Mouse (Mus musculus) intestine, embryonic 16.5 days (tissue): ENCODE results near the gene Lpin2. TPM values are rescaled to one million over a fixed set of nuclear protein-coding genes. Genes with fewer than 3 reads are reported as not detected.

Experiments used
- ATAC-seq: fragments of 200-750 bp; cut with Nextera tagmentation; 2 replicates; pipeline ENCODE4 v1.8.0; 2017; ENCODE audit warnings: moderate TSS enrichment, moderate library complexity
- H3K27ac ChIP-seq: fragments of 300-500 bp; sonication (generic); 2 replicates; pipeline ENCODE4 v1.5.1; 2014; ENCODE audit warnings: mild to moderate bottlenecking, low read length
- H3K27me3 ChIP-seq: fragments of 300-500 bp; sonication (generic); replicated peaks from 2 replicates; pipeline ENCODE4 v1.6.1; 2014; ENCODE audit warnings: low read length, control low read depth, mixed read lengths; ENCODE audit not compliant: control insufficient read depth, insufficient read depth
- H3K36me3 ChIP-seq: fragments of 300-500 bp; sonication (generic); 2 replicates; pipeline ENCODE4 v1.6.1; 2014; ENCODE audit warnings: low read length, control low read depth; ENCODE audit not compliant: control insufficient read depth, insufficient read depth
- H3K4me1 ChIP-seq: fragments of 300-500 bp; sonication (generic); 2 replicates; pipeline ENCODE4 v1.6.1; 2014; ENCODE audit warnings: low read length, control low read depth, mixed read lengths; ENCODE audit not compliant: control insufficient read depth, insufficient read depth
- H3K4me2 ChIP-seq: fragments of 300-500 bp; sonication (generic); 2 replicates; pipeline ENCODE4 v1.6.1; 2014; ENCODE audit warnings: low read depth, low read length, control low read depth
- H3K4me3 ChIP-seq: fragments of 300-500 bp; sonication (generic); 2 replicates; pipeline ENCODE4 v1.5.1; 2014; ENCODE audit warnings: mild to moderate bottlenecking, low read length
- H3K9ac ChIP-seq: fragments of 300-500 bp; sonication (generic); 2 replicates; pipeline ENCODE4 v1.6.1; 2014; ENCODE audit warnings: low read depth, low read length
- H3K9me3 ChIP-seq: fragments of 300-500 bp; sonication (generic); 2 replicates; pipeline ENCODE4 v1.6.1; 2016; ENCODE audit warnings: low read length, control low read depth; ENCODE audit not compliant: control insufficient read depth
- WGBS: fragments of 180-500 bp; shearing (Covaris S2); extraction: QIAGEN DNeasy Blood & Tissue Kit; methylation state at CpG from one replicate; pipeline ENCODE4 v1.1.7; 2014; 5-methylcytosine and 5-hydroxymethylcytosine counted together
- polyA plus RNA-seq: library from polyadenylated mRNA; unstranded; fragments of >200 nt; fragmentation: Nextera tagmentation; extraction: Ambion mirVana; gene quantifications from 2 replicates; pipeline ENCODE4 v1.2.1, GENCODE M21; 2015

Gene Lpin2
- polyA plus RNA-seq, 1 experiment from 2014 or later, result 22.7 TPM

GRCm38 (mm10) chr17:71290486-71291410 is 108.4 kb downstream of the Lpin2 start:
- H3K9ac ChIP-seq, result no peak overlapping the region
- H3K4me1 ChIP-seq, result no peaks in the 10 kb centered on the region
- no peak overlapping the region for H3K4me2 ChIP-seq
- ATAC-seq, result peak; percentile 55; the same call in 1 of the 2 replicates
- H3K27ac ChIP-seq, result no peak overlapping the region
- no peaks in the 10 kb centered on the region for H3K9me3 ChIP-seq
- WGBS, result 83% methylated on average over 7 of the region's 7 CpGs
- no peaks in the 10 kb centered on the region for H3K36me3 ChIP-seq
- no peak overlapping the region for H3K4me3 ChIP-seq
- no peaks in the 10 kb centered on the region for H3K27me3 ChIP-seq

- 88% methylated on average over 6 of the region's 6 CpGs for WGBS
- Histone ChIP-seq H3K36me3 (no peaks in the 10 kb centered on the region), H3K4me1 (no peaks in the 10 kb centered on the region), H3K4me3 (no peak overlapping the region), H3K27ac (no peak overlapping the region), H3K9ac (no peak overlapping the region), H3K27me3 (no peaks in the 10 kb centered on the region), H3K9me3 (no peaks in the 10 kb centered on the region), H3K4me2 (no peak overlapping the region)
- no peak for ATAC-seq
Observed at GRCm38 (mm10) chr17:71291897-71292420, 109.6 kb downstream of the Lpin2 start.

DNA sequence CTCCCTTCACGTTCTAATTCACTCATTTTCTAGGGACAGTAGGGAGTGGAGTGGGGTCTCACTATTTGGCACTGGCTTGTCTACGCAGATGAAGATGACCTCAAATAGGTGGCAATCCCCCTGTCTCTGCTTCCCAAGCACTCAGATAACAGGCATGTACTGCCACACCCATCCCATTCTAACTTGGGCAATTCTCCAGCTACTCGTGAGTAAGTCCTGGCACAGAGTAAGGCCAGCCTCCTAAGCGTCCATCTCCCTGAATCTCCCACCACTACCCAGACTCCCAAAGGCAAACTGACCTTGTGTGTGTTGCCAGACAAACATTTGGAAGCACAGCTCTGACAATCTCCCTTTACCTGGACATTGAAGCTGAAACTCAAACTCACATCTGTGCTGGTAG is 110.5 kb downstream of the Lpin2 start:
- Histone ChIP-seq H3K27ac (no peak overlapping the region), H3K4me3 (no peak overlapping the region), H3K9me3 (no peaks in the 10 kb centered on the region), H3K36me3 (no peaks in the 10 kb centered on the region), H3K9ac (no peak overlapping the region), H3K27me3 (no peaks in the 10 kb centered on the region), H3K4me2 (no peak overlapping the region), H3K4me1 (no peaks in the 10 kb centered on the region)
- no peak for ATAC-seq
- 69% methylated on average over 4 of the region's 4 CpGs for WGBS

DNA sequence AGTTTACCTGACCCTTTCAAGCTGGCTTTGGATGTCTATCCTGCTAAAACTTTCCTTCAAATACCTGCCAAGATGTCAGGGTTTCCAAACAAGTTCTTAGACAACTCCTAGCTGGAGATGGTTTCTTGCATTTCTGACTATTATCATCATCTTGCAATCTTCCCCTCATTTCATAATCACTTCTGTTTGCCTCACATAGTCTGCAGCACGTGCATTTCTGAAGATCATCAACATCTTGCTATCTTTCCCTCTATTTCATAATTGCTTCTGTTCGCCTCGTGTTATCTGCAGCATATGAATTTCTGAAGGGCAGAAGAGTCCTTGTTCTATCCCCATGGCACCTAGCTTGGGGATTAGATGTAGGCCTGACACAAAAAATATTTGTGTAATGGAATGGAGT is 112.2 kb downstream of the Lpin2 start:
- 73% methylated on average over 3 of the region's 3 CpGs for WGBS

More for the DNA sequence above, 112.2 kb downstream of the Lpin2 start:
- H3K4me2 ChIP-seq, result no peak overlapping the region
- no peaks in the 10 kb centered on the region for H3K4me1 ChIP-seq
- no peaks in the 10 kb centered on the region for H3K27me3 ChIP-seq
- H3K9me3 ChIP-seq, result no peaks in the 10 kb centered on the region
- no peak overlapping the region for H3K9ac ChIP-seq
- no peak overlapping the region for H3K27ac ChIP-seq
- no peaks in the 10 kb centered on the region for H3K36me3 ChIP-seq
- no peak overlapping the region for H3K4me3 ChIP-seq
- no peak for ATAC-seq

Other genes starting within 250 kb of the Lpin2 start
- 10.6 and 10.8 TPM in 2 replicates for gene Myom1, start 179.9 kb upstream of the Lpin2 start, polyA plus RNA-seq
- 485 and 503 TPM in 2 replicates for gene Myl12a, start 179.7 kb upstream of the Lpin2 start, polyA plus RNA-seq
- gene Emilin2, start 129.4 kb downstream of the Lpin2 start, polyA plus RNA-seq, result 1.7 and 2.4 TPM in 2 replicates